Mouse (Mus musculus): Measurements from ENCODE around the gene Sag.

The Sag gene

GRCm38 (mm10) chr1:87853601-87854361 lies 50.3 kb downstream of the Sag start:
- DNase-seq (ENCODE audit: low spot score in 2 of 2), result peak in 1 of 2 experiments; percentile 75

- no peak for DNase-seq (ENCODE audit: low spot score in 2 of 2)
Measured at GRCm38 (mm10) chr1:87854411-87854810, 50.9 kb downstream of the Sag start.

DNA sequence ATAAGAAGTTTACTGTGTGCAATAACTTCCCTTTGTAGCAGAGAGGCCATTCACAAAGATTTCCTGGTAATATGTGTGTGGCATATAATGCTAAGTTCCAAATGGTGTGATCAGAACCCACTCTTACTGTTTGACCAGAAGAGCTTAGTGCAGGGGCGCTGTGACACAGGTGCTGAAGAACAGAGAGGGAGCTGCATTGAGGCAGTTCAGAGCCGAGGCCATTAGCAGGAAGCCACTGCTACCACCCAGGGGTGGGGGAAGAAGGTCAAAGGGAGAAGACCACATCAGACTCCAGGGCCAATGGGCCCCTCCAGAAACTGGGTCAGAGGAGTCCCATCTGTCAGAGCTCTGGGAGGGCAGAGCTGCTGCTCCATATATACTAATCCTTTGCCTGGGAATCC lies 51.4 kb downstream of the Sag start:
- DNase-seq (ENCODE audit: low spot score in 2 of 2), result peak in 1 of 2 experiments; percentile 73

DNA sequence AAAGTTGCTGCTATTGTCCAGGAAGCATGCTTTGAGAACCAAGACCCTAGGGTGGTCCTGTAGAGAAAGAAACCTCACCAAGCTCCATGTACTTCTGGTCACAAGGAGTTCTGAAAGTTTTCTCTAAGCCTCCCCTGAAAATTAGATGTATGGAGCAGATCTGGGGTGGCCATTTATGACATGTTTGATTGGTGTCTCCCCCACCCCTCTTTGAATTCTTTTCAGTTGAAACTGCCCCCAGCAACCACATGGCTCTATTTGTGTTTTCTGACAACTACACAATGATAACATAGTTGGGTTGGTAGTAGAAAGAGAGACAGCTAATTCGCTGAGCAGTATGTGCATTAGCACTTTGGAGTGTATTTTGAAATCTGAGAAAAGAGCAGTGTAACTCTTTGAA lies 52.0 kb downstream of the Sag start:
- DNase-seq (ENCODE audit: low spot score in 2 of 2), result no peak

- no peak for DNase-seq (ENCODE audit: low spot score in 2 of 2)
Measured at GRCm38 (mm10) chr1:87856823-87857222, 53.3 kb downstream of the Sag start.

DNA sequence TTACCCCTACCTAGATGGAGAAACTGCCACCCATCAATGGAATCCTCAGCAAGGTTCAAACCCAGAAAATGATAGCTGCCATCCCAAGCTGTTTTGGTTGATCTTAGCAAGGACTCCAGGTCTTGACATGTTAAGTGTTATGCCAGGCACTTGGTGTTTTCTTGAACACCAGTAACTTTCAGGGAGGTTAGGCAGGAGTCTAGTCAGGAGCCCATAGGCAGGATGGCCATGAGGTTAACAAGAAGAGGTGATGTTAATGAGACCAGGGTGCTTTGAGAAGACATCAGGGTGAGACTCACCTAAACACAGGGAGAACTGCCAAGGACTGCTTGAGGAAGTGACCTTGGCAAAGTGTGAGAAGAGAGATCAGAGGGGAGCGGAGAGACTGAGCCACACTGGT lies 54.6 kb downstream of the Sag start:
- DNase-seq (ENCODE audit: low spot score in 2 of 2), result no peak

DNA sequence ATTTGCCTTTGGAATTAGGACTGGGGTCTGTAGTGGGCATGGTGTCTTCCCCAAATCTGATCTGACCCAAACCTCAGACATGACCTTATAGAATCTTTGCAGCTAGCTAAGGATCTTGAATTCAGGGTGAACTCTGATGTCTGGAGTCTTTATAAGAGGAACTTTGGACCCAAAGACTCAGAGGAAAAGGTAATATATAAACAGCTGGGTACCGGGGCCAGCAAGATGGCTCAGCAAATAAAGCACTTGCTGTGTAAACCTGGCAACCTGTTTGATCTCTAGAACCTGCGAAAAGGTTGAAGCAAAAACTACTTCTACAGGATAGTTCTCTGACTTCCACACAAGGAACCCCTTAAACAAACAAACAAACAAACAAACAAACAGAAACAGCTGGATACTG lies 55.0 kb downstream of the Sag start:
- DNase-seq (ENCODE audit: low spot score in 2 of 2), result no peak

DNA sequence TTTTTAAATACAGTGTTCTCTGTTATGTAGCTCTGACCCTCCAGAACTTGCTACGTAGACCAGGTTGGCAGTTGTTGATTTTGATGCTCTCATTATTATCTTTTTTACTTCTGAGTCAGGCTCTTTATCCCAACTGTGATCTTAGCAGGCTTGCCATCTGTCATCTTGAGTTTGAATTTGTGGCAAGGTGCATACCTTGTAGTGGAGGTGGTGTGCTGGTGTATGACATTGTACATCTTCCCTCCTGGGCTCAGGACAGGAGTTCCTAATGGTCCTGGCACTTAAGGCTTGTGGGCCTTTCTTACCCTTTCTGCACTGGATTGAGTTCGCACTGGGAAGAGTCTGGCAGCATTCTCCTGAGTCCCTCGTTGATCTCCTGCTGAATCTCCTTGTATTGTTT lies 60.1 kb downstream of the Sag start:
- DNase-seq (ENCODE audit: low spot score in 2 of 2), result no peak

DNA sequence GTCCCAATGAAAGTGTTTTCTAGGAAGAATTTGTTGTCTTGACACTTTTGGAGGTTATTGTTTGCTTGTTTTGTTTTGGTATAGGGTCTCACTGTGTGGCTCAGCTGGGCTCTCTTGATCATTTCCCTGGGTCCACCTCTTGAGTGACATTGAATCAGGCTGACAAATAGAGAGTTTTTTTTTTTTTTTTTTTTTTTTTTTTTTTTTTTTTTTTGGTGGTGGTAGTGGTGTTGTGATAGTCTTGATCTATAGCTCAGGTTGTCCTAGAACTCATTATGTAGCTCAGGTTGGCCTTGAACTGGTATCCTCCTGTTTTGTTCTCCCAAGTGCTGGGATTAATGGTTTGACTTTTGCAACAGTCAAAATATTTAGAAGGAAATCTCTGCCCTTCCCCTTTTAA lies 61.4 kb downstream of the Sag start:
- DNase-seq (ENCODE audit: low spot score in 2 of 2), result no peak

- no peak for DNase-seq (ENCODE audit: low spot score in 2 of 2)
Measured at GRCm38 (mm10) chr1:87866672-87867071, 63.2 kb downstream of the Sag start.

DNA sequence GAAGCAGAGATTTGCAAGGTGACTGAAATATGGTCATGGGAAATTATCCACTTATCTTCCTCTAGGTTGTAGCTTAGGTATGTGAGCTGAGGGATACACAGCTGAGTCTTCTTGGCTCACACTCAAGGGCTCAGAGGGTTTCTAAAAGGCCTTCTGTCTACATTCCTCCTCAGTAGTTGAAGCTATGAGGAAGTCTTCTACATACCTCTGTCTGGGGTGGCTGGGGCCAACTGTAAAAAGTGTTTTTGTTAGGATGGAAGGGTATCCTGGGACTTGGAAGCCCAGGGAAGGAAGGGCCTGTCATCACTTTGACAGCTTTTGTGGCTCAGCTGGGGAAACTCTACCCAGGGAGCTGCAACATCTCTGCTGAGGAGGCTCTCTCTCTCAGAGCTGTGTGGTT lies 68.1 kb downstream of the Sag start:
- no peak for DNase-seq (ENCODE audit: low spot score in 2 of 2)

GRCm38 (mm10) chr1:87873081-87873480 lies 69.6 kb downstream of the Sag start:
- no peak for DNase-seq (ENCODE audit: low spot score in 2 of 2)

GRCm38 (mm10) chr1:87876065-87876464 lies 72.6 kb downstream of the Sag start:
- DNase-seq (ENCODE audit: low spot score in 2 of 2), result no peak

DNA sequence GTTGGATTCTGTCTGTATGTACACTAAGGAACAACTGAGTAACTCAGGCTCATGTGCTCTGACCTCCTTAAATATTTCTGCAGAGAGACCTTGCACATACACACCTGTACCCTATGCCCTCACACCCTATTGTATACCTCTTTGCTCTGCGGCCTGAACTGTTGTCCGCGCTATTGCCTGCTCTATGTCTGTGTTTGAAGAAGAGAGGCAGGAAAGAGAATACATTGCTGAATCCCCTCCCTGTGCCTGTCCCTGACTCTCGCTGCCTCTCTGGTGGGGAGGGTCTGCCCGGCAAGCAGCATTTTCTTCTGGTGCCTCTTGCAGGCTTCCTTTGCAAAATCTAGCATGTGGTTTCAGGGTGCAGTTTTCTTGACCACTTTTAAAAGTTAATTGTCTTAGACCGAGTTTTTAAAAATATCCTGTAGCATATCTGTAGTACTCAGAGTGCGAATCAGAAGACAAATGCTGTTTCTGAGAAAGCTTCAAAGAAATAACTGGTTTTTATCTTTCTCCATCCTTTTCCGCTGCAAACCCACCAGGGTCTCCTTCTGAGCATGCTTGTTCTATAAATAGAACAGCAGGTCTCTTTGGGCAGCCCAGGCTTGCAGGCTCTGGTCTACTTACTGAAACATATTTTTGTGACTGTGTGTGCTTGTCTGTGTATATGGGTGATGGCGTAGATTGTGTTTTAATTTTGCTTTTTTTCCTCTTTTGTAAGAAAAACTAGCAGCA lies 74.2 kb downstream of the Sag start:
- no peak for DNase-seq (ENCODE audit: low spot score in 2 of 2)

DNA sequence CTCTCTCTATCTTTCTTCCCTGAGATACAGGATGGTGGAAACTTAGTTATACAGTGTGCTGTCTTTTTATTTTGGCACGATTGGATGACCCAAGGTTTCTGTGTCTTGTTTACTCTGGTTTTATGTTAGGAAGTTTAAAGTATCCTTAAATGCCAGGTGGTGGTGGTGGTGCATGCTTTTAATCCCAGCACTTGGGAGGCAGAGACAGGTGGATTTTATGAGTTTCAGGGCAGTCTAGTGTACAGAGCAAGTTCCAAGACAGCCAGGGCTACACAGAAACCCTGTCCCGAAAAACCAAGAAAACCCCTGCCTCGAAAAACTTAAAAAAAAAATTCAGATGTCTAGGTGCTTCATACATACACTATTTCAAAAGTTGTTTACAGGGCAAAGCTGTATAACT lies 75.6 kb downstream of the Sag start:
- no peak for DNase-seq (ENCODE audit: low spot score in 2 of 2)

DNA sequence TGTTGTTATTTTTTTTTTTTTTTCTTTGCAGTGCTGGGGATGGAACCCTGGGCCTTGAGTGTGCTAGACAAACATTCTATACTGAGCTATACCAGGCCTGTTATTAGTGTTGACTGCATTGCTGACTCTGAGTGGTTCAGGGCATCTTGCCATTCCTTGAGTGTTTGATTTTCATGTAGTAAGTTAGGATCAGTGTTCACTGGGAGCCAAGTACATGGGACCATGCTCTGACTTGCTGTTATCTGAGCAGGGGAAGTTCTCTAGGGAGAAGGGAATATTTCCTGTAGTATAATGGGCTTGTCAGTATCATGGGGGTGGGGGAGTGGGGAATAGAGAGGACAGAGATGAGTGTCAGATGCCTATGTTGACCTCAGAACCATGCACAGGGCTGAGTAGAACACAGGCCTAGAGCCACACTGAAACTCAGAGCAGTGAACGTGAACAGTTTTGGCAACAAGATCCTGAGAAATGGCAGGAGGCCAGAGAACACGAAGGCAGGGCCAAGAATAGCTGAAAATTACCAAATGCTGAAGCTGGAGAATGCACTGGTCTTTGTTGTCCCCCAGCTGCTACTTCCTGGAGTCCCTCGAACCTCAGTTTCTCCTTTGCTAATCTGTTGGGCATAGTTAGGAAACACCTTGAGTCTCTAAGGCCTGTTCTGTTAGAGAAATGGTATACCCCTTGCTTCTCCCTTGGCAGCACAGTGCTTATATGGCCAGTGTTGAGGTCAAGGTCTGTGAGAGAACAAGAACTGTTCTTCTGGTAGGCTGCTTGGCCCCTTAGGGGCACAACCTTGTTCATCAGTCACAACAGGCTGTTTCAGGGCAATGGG lies 76.2 kb downstream of the Sag start:
- no peak for DNase-seq (ENCODE audit: low spot score in 2 of 2)

- no peak for DNase-seq (ENCODE audit: low spot score in 2 of 2)
Measured at GRCm38 (mm10) chr1:87880326-87880627, 76.8 kb downstream of the Sag start.

DNA sequence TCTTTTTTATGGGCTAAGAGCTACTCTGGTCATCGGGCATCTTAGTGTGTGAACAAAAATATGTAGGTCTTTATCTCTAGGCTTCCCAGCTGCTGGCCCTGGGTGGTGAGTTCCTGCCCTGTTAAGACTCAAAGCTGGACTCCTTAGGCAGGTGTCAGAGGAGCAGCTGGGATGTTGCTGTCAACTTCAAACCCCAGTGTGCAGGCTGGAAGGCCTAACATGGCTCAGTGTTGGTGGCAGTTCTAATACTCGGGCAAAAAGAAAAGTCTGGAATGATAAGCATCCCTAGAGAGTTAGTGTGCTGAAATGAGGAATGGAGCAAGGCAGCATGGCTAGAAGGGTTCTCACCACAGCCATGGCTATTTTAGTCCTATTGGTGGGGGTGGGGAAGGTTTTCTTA lies 77.4 kb downstream of the Sag start:
- no peak for DNase-seq (ENCODE audit: low spot score in 2 of 2)

GRCm38 (mm10) chr1:87881726-87882125 lies 78.2 kb downstream of the Sag start:
- no peak for DNase-seq (ENCODE audit: low spot score in 2 of 2)

DNA sequence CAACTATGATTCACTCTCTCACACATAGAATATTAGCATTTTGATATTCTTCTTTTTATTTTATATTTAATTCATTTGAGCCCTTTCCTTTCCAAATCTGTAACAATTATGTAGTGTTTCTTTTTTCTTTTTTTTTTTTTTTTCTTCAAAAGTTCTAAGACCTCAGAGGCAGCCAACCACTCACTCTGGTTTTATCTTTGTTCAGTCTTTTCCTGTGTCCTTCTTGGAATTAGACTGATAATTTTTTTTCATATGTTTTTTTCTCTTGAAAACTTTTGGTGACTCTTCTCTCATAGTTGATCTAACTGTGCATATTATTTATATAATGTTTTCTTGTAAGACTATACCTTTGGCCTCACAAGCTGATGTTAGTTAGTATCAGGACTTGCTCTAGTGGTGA lies 79.1 kb downstream of the Sag start:
- no peak for DNase-seq (ENCODE audit: low spot score in 2 of 2)

GRCm38 (mm10) chr1:87890960-87891359 lies 87.5 kb downstream of the Sag start:
- DNase-seq (ENCODE audit: low spot score in 2 of 2), result no peak

- DNase-seq (ENCODE audit: low spot score in 2 of 2), result no peak
Measured at GRCm38 (mm10) chr1:87891634-87892033, 88.2 kb downstream of the Sag start.

DNA sequence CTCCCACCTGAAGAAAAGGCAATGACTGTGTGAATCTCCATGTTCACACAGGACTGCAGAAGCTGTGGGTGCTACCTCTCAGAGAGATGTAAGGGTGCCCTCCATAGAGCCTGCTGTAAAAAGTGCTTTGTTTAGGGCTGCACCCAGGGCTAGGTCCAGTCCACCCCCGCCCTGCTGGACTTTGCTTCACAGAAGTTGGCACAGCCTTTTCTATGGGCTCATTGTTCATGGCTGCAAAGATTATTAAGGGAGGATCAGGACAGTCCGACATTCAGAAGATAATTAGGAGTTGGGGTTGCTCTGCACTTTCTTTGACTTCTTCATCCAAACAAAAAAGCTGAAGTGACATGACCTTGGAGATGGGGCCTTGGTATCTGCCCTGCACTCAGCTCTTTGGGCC lies 89.0 kb downstream of the Sag start:
- no peak for DNase-seq (ENCODE audit: low spot score in 2 of 2)
